Mouse (Mus musculus) neutrophil, adult 83 days (primary cell): ENCODE results near the gene Frrs1. TPM values are rescaled to one million over a fixed set of nuclear protein-coding genes. Genes with fewer than 3 reads are reported as not detected.

Source experiments
- total RNA-seq, 2 experiments: library from RNA; stranded (reverse); gene quantifications; one replicate each; pipeline ENCODE4 v1.2.4; 2023

Frrs1 gene
- 10 to 100 TPM; 40.6 to 50.9 TPM for total RNA-seq

GRCm38 (mm10) chr3:116858941-116859685 is at the start of gene Frrs1:
Frrs1 (plus strand) TSS chr3:116859464.

Other genes with a start within 250 kb of the Frrs1 start
- 10 to 100 TPM; 16.4 to 17.3 TPM for gene Trmt13, start 244.9 kb upstream of the Frrs1 start, total RNA-seq
- gene Mfsd14a, start 196.8 kb upstream of the Frrs1 start, total RNA-seq = 10 to 100 TPM; 61.3 to 74.0 TPM
- gene Gm43191, start 178.2 kb upstream of the Frrs1 start, total RNA-seq = not detected
- gene Slc35a3, start 146.6 kb upstream of the Frrs1 start, total RNA-seq = 10 to 100 TPM; 22.8 to 25.4 TPM
- 10 to 100 TPM; 44.9 to 45.2 TPM for gene Agl, start 51.3 kb upstream of the Frrs1 start, total RNA-seq
- gene 4930455H04Rik, start 108.8 kb downstream of the Frrs1 start, total RNA-seq = not detected
- gene Palmd, start 109.5 kb downstream of the Frrs1 start, total RNA-seq = not detected